9 mouse cellular contexts compared by ENCODE assay signal in the genomic region with DNA sequence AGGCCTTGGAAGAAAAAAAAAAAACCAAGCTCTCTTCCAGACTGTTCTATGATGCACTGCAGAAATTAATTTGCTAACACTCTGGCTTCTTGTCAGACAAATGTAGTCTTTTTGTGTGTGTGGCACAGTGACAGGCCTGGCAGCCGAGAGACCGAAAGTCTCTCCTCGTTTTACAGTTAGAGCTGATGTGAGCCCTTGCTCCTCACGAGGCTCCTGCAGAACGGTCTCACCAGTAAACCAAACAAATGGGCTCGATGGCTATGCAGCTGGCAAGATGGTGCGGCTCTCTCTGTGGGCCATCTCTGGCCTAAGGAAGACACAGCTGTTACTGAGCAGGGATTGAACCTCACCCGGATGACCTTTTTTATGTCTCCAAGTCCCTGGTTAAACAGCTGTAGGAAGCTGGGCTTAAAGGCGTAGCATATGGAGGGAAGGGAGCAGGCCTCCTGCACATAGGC. TPM values are rescaled to one million over a fixed set of nuclear protein-coding genes. Genes with fewer than 3 reads are reported as not detected.
A peak's percentile ranks its signal among the peaks of the same experiment; 100 is the strongest.
DNase-seq lines count a peak whose midpoint lies in the region; ATAC-seq and TF ChIP-seq lines count a peak whose summit lies in the region.
"Had no signal": no experiment of that assay in that cellular context is flagged by ENCODE, and none has a peak within 500 bp of the region (broad histone marks: within the 10 kb centered on the region; RNA-seq: fewer than 3 reads in every experiment).

No protein-coding gene starts in this region.

- no peaks in the 10 kb centered on the region for H3K27me3 ChIP-seq in intestine, embryonic 16.5 days (replicated peaks; ENCODE audit: control insufficient read depth, insufficient read depth, low read length)
- H3K27me3 ChIP-seq in intestine, embryonic 15.5 days (replicated peaks), result no peaks in the 10 kb centered on the region
- H3K27me3 ChIP-seq in midbrain, embryonic 11.5 days (ENCODE audit: control insufficient read depth, insufficient read depth, low read length), result no peaks in the 10 kb centered on the region
- H3K27me3 ChIP-seq in midbrain, postnatal 0 days (ENCODE audit: insufficient read depth, low read length), result no peaks in the 10 kb centered on the region
- no peaks in the 10 kb centered on the region for H3K27me3 ChIP-seq in stomach, embryonic 15.5 days (replicated peaks)
- H3K27me3 ChIP-seq: heart, embryonic 15.5 days had no signal

- no peaks in the 10 kb centered on the region for H3K9me3 ChIP-seq in intestine, embryonic 16.5 days (ENCODE audit: control insufficient read depth, low read length)
- no peaks in the 10 kb centered on the region for H3K9me3 ChIP-seq in intestine, embryonic 15.5 days
- no peaks in the 10 kb centered on the region for H3K9me3 ChIP-seq in midbrain, embryonic 11.5 days (ENCODE audit: control insufficient read depth, low read length)
- H3K9me3 ChIP-seq in midbrain, postnatal 0 days (ENCODE audit: low read length), result no peaks in the 10 kb centered on the region
- no peaks in the 10 kb centered on the region for H3K9me3 ChIP-seq in stomach, embryonic 15.5 days
- H3K9me3 ChIP-seq: heart, embryonic 15.5 days; limb, embryonic 12.5 days had no signal

- H3K36me3 ChIP-seq in intestine, embryonic 16.5 days (ENCODE audit: control insufficient read depth, insufficient read depth, low read length), result 0 out of 2 replicates have a peak, but pooled peaks cover 2% of the 10 kb centered on the region
- no peaks in the 10 kb centered on the region for H3K36me3 ChIP-seq in intestine, embryonic 15.5 days
- no peaks in the 10 kb centered on the region for H3K36me3 ChIP-seq in midbrain, embryonic 11.5 days (ENCODE audit: control insufficient read depth, insufficient read depth, low read length)
- H3K36me3 ChIP-seq in midbrain, postnatal 0 days (ENCODE audit: insufficient read depth, low read length), result no peaks in the 10 kb centered on the region
- no peaks in the 10 kb centered on the region for H3K36me3 ChIP-seq in stomach, embryonic 15.5 days
- H3K36me3 ChIP-seq: heart, embryonic 15.5 days; limb, embryonic 12.5 days had no signal

- WGBS in intestine, embryonic 16.5 days, result 50% methylated on average over 9 of the region's 9 CpGs
- WGBS in intestine, embryonic 15.5 days, result 40% methylated on average over 9 of the region's 9 CpGs
- 77% methylated on average over 9 of the region's 9 CpGs for WGBS in midbrain, embryonic 11.5 days
- 65% methylated on average over 9 of the region's 9 CpGs for WGBS in midbrain, postnatal 0 days
- 61% methylated on average over 9 of the region's 9 CpGs for WGBS in stomach, embryonic 15.5 days

- ATAC-seq in intestine, embryonic 16.5 days, result 0 out of 2 replicates have a peak, but pooled peaks have one; percentile 11
- ATAC-seq in intestine, embryonic 15.5 days, result no peak
- peak; percentile 12; the same call in 1 of the 2 replicates for ATAC-seq in midbrain, embryonic 11.5 days (ENCODE audit: low FRiP score)
- no peak for ATAC-seq in midbrain, postnatal 0 days (ENCODE audit: low FRiP score)
- peak; percentile 3; the same call in 1 of the 2 replicates for ATAC-seq in stomach, embryonic 15.5 days (ENCODE audit: insufficient read depth, low FRiP score, low read depth)

- no peak for TF ChIP-seq CTCF in midbrain, postnatal 0 days (IDR thresholded peaks at IDR 0.05)

- H3K4me1 ChIP-seq in intestine, embryonic 16.5 days (ENCODE audit: control insufficient read depth, insufficient read depth, low read length), result peaks cover 20% of the 10 kb centered on the region
- H3K4me1 ChIP-seq in intestine, embryonic 15.5 days (replicated peaks), result peaks cover 19% of the 10 kb centered on the region
- H3K4me1 ChIP-seq in midbrain, embryonic 11.5 days (ENCODE audit: control insufficient read depth, insufficient read depth, low read length), result peaks cover 6% of the 10 kb centered on the region
- H3K4me1 ChIP-seq in midbrain, postnatal 0 days (ENCODE audit: insufficient read depth, low read length), result peaks cover 7% of the 10 kb centered on the region; the same call in 1 of the 2 replicates
- peaks cover 12% of the 10 kb centered on the region for H3K4me1 ChIP-seq in stomach, embryonic 15.5 days

- H3K27ac ChIP-seq in intestine, embryonic 16.5 days (ENCODE audit: low read length), result peak overlapping the region; percentile 60; the same call in 1 of the 2 replicates
- H3K27ac ChIP-seq in intestine, embryonic 15.5 days, result no peak overlapping the region
- no peak overlapping the region; the same call in 1 of the 2 replicates for H3K27ac ChIP-seq in midbrain, embryonic 11.5 days (ENCODE audit: low read depth, low read length)
- no peak overlapping the region for H3K27ac ChIP-seq in midbrain, postnatal 0 days (ENCODE audit: low read depth, low read length)
- H3K27ac ChIP-seq in stomach, embryonic 15.5 days, result peak overlapping the region; percentile 45
- H3K27ac ChIP-seq: limb, embryonic 12.5 days had no signal

- H3K4me3 ChIP-seq in intestine, embryonic 16.5 days (ENCODE audit: low read length), result no peak overlapping the region
- H3K4me3 ChIP-seq in intestine, embryonic 15.5 days (replicated peaks), result no peak overlapping the region
- no peak overlapping the region for H3K4me3 ChIP-seq in midbrain, embryonic 11.5 days (ENCODE audit: low read depth, low read length)
- H3K4me3 ChIP-seq in midbrain, postnatal 0 days (ENCODE audit: low read depth, low read length), result no peak overlapping the region
- H3K4me3 ChIP-seq in stomach, embryonic 15.5 days (replicated peaks), result no peak overlapping the region
- H3K4me3 ChIP-seq: heart, embryonic 15.5 days; limb, embryonic 12.5 days had no signal

- no peak for DNase-seq in midbrain, embryonic 11.5 days (ENCODE audit: low spot score, missing footprints)
- no peak for DNase-seq in midbrain, postnatal 0 days (ENCODE audit: low spot score)
- peak; percentile 35 for DNase-seq in gastrocnemius, postnatal 14 days
- no peak for DNase-seq in thymus, postnatal 4 days

- intact Hi-C loops in gastrocnemius, postnatal 14 days (cut with DNase I; ENCODE audit: low total_unique reads), result no loop called here

- no peak overlapping the region for H3K4me2 ChIP-seq in intestine, embryonic 16.5 days (ENCODE audit: low read depth, low read length)
- H3K4me2 ChIP-seq in intestine, embryonic 15.5 days (replicated peaks), result no peak overlapping the region
- H3K4me2 ChIP-seq in midbrain, embryonic 11.5 days, result no peak overlapping the region
- H3K4me2 ChIP-seq in midbrain, postnatal 0 days (ENCODE audit: low read depth, low read length, poor library complexity, severe bottlenecking), result no peak overlapping the region
- no peak overlapping the region for H3K4me2 ChIP-seq in stomach, embryonic 15.5 days
- H3K4me2 ChIP-seq: heart, embryonic 15.5 days; limb, embryonic 12.5 days had no signal

- H3K9ac ChIP-seq in intestine, embryonic 16.5 days (ENCODE audit: low read depth, low read length), result no peak overlapping the region
- H3K9ac ChIP-seq in intestine, embryonic 15.5 days, result no peak overlapping the region
- H3K9ac ChIP-seq in midbrain, embryonic 11.5 days (ENCODE audit: low read length), result no peak overlapping the region
- H3K9ac ChIP-seq in midbrain, postnatal 0 days (replicated peaks; ENCODE audit: low read length, poor library complexity, severe bottlenecking), result no peak overlapping the region
- H3K9ac ChIP-seq in stomach, embryonic 15.5 days, result no peak overlapping the region
- H3K9ac ChIP-seq: heart, embryonic 15.5 days; limb, embryonic 12.5 days had no signal

RNA-seq across cellular contexts. Expression of a gene that starts 48.3 kb away (rescaled TPM):
- polyA plus RNA-seq in intestine, embryonic 16.5 days (2015; fragmentation: Nextera tagmentation; extraction: Ambion mirVana), result 13.1 and 13.6 TPM in 2 replicates
- polyA plus RNA-seq in intestine, embryonic 15.5 days (2015; fragmentation: Nextera tagmentation; extraction: Ambion mirVana), result 13.6 and 14.9 TPM in 2 replicates
- polyA plus RNA-seq in midbrain, embryonic 11.5 days (2014; fragmentation: Nextera tagmentation; extraction: Ambion mirVana), result 11.0 TPM in 2 replicates
- total RNA-seq in midbrain, postnatal 0 days (2014; rRNA removed), result 24.8 and 25.2 TPM in 2 replicates
- 12.0 and 12.6 TPM in 2 replicates for polyA plus RNA-seq in midbrain, postnatal 0 days (2015; fragmentation: Nextera tagmentation; extraction: Ambion mirVana)
- 10 to 100 TPM; 29.2 to 37.2 TPM for total RNA-seq in gastrocnemius, postnatal 14 days (2021)
- polyA plus RNA-seq in stomach, embryonic 15.5 days (2015; fragmentation: Nextera tagmentation; extraction: Ambion mirVana), result 9.4 and 11.1 TPM in 2 replicates

Comparison
In these comparisons a context has a peak if more than half of its experiments do, and no peak if none do; other contexts are left out.
1. ATAC-seq: peak in intestine, embryonic 16.5 days (single experiment), midbrain, embryonic 11.5 days (single experiment) and stomach, embryonic 15.5 days (single experiment); none in intestine, embryonic 15.5 days (single experiment) and midbrain, postnatal 0 days (single experiment).
2. H3K27ac ChIP-seq: peak in intestine, embryonic 16.5 days (single experiment) and stomach, embryonic 15.5 days (single experiment); none in intestine, embryonic 15.5 days (single experiment), midbrain, embryonic 11.5 days (single experiment) and midbrain, postnatal 0 days (single experiment).